ENCODE assay signal across 25 mouse cellular contexts in the genomic region with DNA sequence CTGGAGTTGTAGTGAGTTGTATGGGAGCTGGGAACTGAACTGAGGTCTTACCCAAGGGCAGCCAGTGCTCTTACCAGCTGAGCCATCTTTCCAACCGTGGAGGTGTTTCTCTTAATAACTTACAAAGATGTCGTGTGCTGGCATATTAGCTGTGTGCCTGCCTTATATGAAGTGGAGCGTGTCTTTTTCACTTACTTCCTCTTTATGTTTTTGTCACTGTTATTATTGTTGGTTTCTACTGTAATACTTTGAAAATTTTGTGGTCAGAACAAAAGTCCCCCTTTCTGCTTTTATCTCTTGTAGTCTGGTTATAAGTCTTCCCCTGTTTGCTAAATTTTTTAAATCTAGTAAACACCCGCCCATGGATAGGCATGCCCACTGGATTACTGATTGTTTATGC.
"Had no signal": no experiment of that assay in that cellular context is flagged by ENCODE, and none has a peak within 500 bp of the region (broad histone marks: within the 10 kb centered on the region; RNA-seq: fewer than 3 reads in every experiment).

No protein-coding gene starts in this region.

- H3K4me2 ChIP-seq: heart, embryonic 11.5 days; heart, embryonic 13.5 days; heart, embryonic 15.5 days; hindbrain, embryonic 13.5 days; hindbrain, embryonic 15.5 days; kidney, embryonic 15.5 days; limb, embryonic 13.5 days; limb, embryonic 15.5 days had no signal

- H3K9me3 ChIP-seq: heart, embryonic 13.5 days; heart, embryonic 15.5 days; hindbrain, embryonic 13.5 days; hindbrain, embryonic 15.5 days; kidney, embryonic 15.5 days; limb, embryonic 13.5 days; limb, embryonic 15.5 days had no signal

- H3K4me1 ChIP-seq: heart, embryonic 13.5 days; heart, embryonic 15.5 days; hindbrain, embryonic 13.5 days; hindbrain, embryonic 15.5 days; limb, embryonic 15.5 days had no signal

- H3K27ac ChIP-seq: gastrocnemius, adult 2 months; heart, adult 2 months; heart, embryonic 13.5 days; heart, embryonic 15.5 days; hindbrain, embryonic 13.5 days; hindbrain, embryonic 15.5 days; hindbrain, postnatal 0 days; kidney, embryonic 15.5 days; kidney, postnatal 0 days; layer of hippocampus, adult 2 months; limb, embryonic 13.5 days; limb, embryonic 15.5 days had no signal

- H3K36me3 ChIP-seq: heart, embryonic 13.5 days; heart, embryonic 15.5 days; hindbrain, embryonic 13.5 days; hindbrain, embryonic 15.5 days; kidney, embryonic 15.5 days; limb, embryonic 13.5 days; limb, embryonic 15.5 days had no signal

- H3K4me3 ChIP-seq: gastrocnemius, adult 2 months; heart, adult 2 months; heart, embryonic 13.5 days; heart, embryonic 15.5 days; hindbrain, embryonic 13.5 days; hindbrain, embryonic 15.5 days; kidney, embryonic 15.5 days; layer of hippocampus, adult 2 months; limb, embryonic 13.5 days; limb, embryonic 15.5 days had no signal

- H3K27me3 ChIP-seq: heart, embryonic 13.5 days; heart, embryonic 15.5 days; hindbrain, embryonic 13.5 days; kidney, embryonic 15.5 days; limb, embryonic 13.5 days; limb, embryonic 15.5 days had no signal

- H3K9ac ChIP-seq: heart, embryonic 13.5 days; heart, embryonic 15.5 days; hindbrain, embryonic 13.5 days; hindbrain, embryonic 15.5 days; kidney, embryonic 15.5 days; limb, embryonic 13.5 days; limb, embryonic 15.5 days had no signal

- DNase-seq: gastrocnemius, adult 2 months; gastrocnemius, postnatal 10 days; gastrocnemius, postnatal 36 days; heart, adult 2 months; heart, postnatal 14 days; heart, postnatal 36 days; kidney, adult 11 months; kidney, adult 2 months; kidney, adult 9 months; kidney, postnatal 25 days; kidney, postnatal 4 days; layer of hippocampus, postnatal 36 days; left cerebral cortex, postnatal 4 days had no signal

- ATAC-seq: hindbrain, postnatal 0 days; intestine, embryonic 16.5 days had no signal
